Mouse (Mus musculus): ENCODE data around the gene Ap2a2.

DNA sequence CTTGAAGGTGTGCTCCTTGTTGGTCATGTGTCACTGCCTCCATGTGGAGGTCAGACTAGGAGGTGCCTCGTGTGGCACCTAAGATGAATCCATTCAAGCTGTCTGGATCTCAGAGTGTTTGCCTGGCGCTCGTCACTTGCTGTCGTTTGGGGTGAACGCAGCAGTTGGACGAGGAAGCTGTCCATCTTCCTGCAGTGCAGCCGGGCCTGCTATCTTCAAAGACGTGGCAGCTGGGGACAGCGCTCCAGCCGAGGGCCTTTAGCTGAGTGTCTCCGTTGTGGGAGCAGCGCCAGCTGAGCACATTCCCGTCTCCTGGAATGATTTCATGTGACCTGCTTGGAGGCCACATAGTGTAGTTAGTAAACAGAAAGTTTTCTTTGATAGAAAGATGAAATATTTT, 50.8 kb downstream of the Ap2a2 start:
- TF ChIP-seq CTCF (IDR thresholded peaks at IDR 0.05; ENCODE audit: low read depth) (no peak), EP300 (optimal IDR thresholded peaks at IDR 0.05) (no peak)
